In the genomic region with DNA sequence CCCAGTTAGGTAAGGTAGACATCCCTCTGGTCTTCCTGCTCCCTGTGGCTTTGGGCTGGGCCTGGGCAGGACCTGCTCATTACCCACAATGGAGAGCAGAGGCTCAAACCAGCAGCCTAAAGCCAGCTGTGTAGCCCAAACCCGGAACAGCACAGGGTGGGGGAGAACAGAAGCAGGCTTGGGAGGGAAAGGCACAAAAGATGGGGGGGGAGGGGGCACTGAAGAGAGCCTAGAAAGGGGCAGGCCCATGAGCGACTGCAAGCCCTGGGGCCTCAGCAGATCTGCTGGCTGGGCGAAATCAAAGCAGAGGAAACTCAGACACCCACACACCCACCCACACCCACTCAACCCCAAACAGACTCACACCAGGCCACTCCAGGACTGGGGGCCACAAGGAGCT, we compare ENCODE assay signal across 14 mouse cellular contexts. TPM values are rescaled to one million over a fixed set of nuclear protein-coding genes. Genes with fewer than 3 reads are reported as not detected.
"Had no signal": no experiment of that assay in that cellular context is flagged by ENCODE, and none has a peak within 500 bp of the region (broad histone marks: within the 10 kb centered on the region; RNA-seq: fewer than 3 reads in every experiment).

No protein-coding gene starts in this region.

- H3K27ac ChIP-seq: liver, embryonic 15.5 days; neural tube, embryonic 12.5 days had no signal

- H3K4me2 ChIP-seq: liver, embryonic 11.5 days; liver, embryonic 15.5 days; neural tube, embryonic 12.5 days had no signal

- DNase-seq: kidney, adult 9 months; kidney, postnatal 14 days; left cerebral cortex, postnatal 4 days; lung, adult 2 months; lung, postnatal 36 days; midbrain, embryonic 14.5 days; thymus, adult 18-20 months had no signal

- H3K4me3 ChIP-seq: liver, embryonic 15.5 days; neural tube, embryonic 12.5 days had no signal

- H3K36me3 ChIP-seq: liver, embryonic 15.5 days; neural tube, embryonic 12.5 days had no signal

- H3K27me3 ChIP-seq: liver, embryonic 15.5 days had no signal

- H3K4me1 ChIP-seq: liver, embryonic 15.5 days had no signal

- H3K9me3 ChIP-seq: liver, embryonic 15.5 days; neural tube, embryonic 12.5 days had no signal

- ATAC-seq: lung, postnatal 0 days had no signal

- H3K9ac ChIP-seq: liver, embryonic 15.5 days; neural tube, embryonic 12.5 days had no signal

RNA-seq across cellular contexts. Expression of gene Col13a1, which starts 11.7 kb away (rescaled TPM):
- total RNA-seq: megakaryocyte progenitor cell, adult 5-6 weeks; monocyte, adult 5-6 weeks; neutrophil, adult 5-6 weeks had no signal
